Mouse (Mus musculus): Measurements from ENCODE around the gene Traf5.

Traf5 gene

DNA sequence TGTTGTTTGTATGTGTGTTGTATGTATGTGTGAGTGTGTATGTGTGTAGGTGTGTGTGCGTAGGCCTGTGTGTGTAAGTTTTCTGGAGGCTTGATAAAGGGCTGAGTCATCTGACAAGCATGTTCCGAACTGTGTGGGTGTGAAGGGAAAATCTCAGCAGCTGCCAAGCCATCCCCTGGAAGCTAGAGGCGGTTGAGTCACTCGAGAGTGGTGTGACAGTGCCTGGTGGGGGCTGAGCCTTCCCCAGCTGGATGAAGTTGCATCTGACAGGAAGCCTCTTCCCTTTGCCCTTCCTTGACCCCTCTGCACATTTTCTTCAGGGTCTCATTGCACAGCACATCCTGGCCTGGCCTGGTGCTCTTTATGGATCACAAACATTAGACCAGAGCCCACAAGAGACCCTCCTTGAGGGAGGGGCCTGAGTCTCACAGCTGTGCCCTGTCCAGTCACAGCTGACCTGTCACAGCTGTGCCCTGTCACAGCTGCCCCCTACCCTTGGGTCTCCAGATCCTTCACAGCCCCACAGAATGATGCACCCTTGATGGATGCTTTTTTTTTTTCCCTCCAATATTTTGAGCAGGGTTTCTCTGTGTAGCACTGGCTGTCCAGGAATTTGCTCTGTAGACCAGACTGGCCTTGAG, 30.6 kb downstream of the Traf5 start:
- DNase-seq, result no peak

DNA sequence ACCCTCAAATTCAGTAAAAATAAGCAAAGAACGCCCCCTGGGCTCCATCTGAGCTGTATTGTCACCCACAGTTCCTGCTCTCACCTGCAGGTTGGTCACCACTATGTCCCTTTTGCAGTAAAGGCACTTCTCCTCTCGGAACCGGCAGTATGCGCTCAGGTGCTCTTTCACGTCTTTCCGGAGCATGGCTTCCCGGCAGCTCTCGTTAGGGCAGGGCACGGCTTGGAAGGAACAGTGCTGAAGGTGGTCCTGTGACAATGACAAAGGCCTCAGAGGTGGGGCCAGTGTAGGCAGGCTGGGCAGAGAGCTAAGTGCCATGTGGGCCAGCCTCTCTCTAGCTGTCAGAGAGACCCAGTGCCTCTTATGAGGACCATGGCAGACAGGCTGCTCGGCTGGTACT, 33.4 kb downstream of the Traf5 start:
- no peak for DNase-seq

DNA sequence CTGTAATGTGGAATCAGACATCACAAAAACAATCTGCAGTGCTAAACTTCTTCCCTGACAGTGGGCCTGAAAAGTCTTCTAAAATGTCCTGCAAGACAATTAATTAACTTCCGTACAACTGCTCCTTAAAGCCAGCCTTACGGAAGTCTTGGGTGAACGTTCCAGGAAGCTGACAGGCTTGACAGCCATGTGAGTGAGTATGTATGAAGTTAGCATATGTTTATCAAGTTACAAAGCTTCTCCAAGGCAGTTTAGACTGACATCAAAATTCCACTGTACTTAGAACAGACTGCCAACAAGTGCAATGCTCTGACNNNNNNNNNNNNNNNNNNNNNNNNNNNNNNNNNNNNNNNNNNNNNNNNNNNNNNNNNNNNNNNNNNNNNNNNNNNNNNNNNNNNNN, 38.6 kb downstream of the Traf5 start:
- no peak for DNase-seq

DNA sequence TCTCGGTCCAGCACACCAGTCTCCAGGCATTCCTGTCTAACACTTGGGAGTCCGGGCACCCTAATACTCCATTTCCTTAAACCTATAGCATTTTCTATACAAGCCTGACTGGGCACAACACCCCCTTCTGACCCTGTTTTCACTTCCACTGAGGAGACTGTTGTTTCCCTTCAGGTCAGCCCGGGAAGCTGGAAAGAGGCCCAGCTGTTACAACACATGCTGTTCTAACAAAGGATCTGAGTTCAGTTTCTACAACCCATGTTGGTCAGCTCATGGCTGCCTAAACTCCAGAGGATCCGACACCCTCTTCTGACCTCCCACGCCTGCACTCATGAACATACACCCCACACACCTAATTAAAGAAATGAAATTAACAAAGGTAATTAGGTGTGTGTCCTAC, 39.4 kb downstream of the Traf5 start:
- no peak for DNase-seq

DNA sequence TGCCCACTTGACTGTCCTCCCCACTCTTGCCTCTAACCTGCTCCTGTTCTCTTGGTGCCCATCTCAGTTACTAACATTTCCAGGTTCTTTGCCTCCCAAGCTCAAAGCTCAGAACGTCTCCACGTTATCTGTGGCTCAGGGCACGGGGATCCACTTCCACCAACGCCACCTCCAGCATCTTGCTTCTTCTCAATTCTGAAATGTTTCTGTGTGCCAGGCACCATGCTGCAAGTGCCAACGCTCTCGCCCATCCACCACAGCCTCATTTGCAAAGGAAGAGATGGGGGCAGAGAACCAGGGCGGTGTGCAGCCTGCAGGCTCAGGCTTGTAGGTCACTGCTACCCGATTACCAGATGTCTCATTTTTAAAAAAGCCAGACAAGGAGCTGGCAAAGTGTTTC, 39.9 kb downstream of the Traf5 start:
- no peak for DNase-seq

DNA sequence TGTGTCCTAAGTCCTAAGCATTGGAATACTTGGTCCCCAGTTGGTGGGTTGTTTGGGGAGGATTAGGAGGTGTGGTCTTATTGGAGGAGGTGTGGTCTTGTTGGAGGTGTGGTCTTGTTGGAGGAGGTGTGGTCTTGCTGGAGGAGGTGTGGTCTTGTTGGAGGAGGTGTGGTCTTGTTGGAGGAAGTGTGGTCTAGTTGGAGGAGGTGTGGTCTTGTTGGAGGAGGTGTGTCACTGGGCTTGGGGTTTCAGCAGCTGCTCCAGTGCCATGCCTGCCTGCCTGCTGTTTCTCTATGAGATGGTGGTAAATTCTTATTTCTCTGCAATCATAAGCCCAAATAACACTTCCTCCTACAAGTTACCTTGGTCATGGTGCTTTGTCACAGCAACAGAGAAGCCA, 93.3 kb downstream of the Traf5 start:
- peak; percentile 28 for DNase-seq

DNA sequence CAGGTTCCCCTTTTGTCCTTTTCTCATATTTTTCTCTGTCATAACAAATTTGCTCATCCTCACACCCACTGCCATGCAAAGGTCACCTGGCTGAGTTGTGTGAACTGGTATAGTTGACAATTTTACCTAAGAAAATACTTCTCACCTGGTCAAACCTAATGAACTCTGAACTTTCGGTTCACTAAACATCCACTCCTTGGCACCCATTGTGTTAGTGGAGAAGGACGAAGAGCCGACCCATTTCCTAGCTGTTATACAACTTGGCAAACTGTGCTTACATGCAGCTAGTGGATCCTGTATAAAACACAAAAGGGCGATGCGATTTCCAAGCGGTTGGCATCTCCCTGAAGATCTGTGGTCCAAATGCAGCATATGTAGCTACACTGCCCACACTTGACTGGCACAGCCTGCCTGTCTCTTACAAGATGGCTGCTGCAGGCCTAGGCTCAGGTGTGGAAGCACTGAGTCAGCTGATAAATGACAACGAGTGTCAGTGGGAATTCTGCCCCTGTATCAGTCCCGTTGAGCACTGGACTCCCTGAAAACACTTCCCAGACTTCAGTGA, 95.7 kb downstream of the Traf5 start:
- no peak for DNase-seq

DNA sequence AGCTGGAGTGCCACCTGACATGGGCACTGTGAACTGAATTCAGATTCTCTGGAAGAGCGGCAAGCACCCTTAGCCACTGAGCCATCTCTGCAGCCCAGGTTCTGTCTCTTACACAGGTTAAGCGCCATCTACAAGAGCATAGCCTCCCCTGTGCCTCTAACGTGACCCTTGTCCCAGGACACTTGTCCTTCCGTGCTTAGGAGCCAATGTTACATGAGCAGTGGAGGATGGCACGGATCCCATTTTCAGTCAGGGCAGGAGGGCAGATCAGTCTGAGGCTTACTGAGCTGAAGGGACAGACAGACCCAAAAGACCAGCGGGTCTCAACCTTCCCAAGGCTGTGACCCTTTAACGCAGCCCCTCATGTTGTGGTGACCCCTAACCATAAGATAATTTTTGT, 96.4 kb downstream of the Traf5 start:
- no peak for DNase-seq

DNA sequence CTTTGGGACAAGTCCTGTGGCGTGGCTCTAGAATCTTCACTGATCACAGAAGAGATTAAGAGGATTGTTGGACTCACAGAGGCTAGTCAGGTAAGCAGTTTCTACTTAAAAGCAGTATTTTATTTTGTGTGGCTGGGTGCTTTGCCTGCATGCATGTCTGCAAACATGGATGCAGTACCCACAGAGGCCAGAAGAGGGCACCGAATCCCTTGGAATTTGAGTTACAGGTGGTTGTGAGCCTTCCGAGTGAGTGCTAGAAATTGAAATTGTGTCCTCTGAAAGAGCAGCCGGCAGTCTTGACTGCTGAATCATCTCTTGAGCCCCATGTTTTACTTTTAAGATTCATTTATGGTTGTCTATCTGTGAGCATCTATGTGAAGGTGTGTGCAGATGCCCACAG, 96.9 kb downstream of the Traf5 start:
- DNase-seq, result peak; percentile 80

DNA sequence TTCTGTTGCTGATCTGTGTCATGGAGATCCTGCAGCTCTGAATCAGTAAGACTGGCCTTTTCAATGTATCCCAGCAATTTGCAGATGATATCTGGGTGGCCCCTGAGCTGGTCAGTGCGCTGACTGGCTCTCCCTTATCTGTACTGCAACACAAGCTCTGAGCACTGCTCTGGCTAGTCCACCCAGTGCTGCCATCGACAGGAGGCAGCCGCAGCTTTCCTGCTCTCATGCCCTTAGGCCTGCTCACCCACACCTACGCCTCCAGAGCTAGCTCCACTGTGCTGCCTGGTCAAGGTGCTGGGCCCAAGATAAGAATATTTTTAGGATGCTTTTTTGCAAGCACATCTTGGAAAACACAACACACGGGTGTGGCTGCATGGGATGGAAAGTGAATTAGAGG, 97.9 kb downstream of the Traf5 start:
- DNase-seq, result peak; percentile 78

DNA sequence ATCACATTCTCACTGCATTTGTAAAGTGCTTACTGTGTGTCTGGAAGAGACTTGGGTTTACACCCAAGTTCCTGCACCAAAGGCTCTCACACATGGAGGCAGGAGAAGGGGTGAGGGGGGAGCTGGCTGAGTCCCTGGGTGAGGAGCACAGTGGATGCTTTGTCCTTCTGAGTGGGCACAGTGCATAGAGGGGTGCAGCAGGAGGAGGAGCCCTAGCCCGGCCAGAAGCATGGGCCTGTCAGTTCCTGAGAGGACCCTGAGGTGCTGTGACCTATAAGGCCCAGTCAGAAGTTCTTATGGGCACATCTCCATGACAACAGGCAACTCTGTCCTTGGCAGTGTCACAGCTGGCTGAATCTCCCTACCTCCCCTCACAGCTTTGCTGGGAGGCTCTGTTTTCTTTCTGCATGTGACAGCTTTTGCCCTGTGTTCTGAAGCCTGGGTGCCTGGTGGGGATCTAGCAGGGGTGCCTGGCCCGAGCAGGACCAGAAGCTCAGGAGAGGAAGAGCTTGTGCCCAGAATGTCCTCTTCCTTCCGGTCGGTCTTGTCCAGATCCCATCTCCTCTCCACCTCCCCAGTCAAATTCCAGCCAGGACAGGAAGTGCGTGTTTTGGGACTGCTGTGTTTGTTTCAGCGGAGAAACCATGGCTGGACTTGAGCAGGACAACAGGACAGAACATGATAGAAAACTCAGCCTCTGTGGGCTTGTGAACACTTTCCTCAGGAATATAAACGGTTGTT, 100.1 kb downstream of the Traf5 start:
- no peak for DNase-seq

DNA sequence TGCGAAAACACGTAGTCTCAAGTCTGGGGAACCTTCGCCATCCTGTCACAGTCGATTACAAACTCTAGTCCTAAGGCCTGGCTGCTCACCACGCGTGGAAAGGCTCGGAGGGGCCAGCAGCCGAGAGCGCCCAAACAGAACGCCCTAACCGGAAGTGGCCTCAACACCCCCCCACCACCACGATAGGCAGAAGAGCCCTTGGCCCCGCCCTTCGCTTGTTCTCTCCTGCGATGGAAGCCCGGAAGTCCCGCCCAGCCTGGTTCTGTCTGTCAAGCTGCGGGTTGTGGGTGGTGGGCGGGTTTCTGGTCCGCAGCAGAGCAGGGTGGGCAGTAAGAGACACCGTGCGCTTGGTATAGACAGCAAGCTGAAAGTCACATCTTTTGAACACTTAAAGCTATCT, 102.4 kb downstream of the Traf5 start:
- DNase-seq, result peak; percentile 96

DNA sequence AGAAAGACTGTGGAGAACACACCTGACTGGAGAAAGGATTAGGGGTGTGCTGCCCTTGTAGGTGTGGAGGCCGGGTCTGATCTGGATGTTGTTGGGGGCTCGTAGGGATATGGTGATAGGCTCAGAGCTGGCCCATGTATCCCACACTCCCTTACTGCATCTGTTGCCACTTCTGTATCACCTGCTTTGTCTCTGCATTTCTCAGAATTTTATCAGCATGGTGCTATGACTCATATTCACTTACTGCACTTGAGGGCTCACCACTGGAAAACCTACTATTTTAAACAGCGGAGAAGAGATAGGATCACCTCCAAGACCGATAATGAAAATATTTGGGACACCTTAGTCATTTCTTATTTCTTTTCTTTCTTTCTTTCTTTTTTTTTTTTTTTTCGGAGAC, 103.3 kb downstream of the Traf5 start:
- DNase-seq, result no peak

DNA sequence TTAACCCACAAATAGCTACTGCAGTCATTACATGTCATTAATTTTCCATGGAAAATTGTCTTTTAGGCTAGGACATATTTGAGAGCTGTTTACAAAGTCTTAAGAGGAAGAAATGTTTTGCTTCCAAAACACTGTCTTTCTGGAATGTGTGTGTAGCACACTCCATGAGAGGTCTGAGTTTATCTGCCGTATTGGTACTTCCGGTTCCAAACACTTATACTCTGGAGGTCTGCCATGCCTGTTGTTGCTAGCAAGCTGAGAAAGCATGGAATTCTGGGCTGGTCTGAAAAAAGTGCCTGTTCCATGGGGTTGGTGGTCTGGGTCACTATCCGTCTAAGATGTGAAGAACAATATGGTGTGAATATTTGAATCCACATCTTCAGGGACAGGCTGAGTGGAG, 103.7 kb downstream of the Traf5 start:
- DNase-seq, result no peak

DNA sequence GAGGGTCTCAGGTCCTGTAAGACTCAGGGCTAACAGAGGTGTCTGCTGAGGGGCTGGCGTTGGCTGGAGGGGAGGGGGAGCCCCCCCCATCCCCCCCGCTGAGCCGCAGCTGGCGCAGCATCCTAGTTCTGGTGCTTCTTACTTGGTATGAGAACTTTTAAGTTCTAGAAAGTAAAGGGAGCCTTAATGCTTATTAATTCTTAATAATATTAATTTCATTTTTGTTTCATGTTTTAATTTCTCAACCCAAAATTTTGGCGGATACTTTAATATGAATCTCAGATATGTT, 104.9 kb downstream of the Traf5 start:
- DNase-seq, result no peak

DNA sequence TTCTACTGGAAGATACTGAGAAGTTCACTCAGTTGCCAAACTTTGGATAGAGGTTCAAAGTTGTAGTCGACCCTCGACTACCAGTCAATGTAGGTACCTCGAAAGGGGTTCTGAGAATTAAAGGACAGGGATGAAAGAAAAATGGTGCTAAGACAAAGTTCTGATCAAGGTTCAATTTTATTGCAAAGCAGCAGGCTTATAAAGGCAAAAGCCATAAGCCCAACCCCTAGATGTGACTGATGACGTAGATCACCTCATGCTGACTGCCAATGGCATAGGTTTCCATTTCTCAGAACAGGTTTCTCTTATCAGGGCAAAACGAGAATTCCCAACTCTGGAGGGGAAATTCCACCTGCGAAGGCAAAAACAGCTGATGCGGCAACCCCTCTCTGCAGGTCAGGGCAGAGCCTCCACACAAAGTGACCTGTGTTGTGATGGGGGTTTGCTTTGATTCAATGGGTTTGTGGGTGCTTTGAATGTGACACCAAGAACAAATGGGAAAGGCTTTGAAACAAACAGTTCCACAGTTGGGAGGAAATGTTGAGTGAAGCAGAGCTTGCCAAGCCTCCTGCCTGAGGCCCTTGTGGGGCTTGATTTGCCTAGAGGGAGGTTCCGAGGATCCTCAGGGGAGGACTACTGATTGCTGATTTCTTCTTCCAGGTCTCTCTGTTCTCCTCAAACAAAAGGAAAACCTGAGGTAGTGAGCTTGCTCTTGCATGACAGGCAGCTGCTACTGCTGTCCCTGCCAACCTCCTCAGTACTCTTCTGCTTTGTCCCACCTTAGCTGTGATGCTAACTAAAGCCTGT, 105.5 kb downstream of the Traf5 start:
- no peak for DNase-seq

DNA sequence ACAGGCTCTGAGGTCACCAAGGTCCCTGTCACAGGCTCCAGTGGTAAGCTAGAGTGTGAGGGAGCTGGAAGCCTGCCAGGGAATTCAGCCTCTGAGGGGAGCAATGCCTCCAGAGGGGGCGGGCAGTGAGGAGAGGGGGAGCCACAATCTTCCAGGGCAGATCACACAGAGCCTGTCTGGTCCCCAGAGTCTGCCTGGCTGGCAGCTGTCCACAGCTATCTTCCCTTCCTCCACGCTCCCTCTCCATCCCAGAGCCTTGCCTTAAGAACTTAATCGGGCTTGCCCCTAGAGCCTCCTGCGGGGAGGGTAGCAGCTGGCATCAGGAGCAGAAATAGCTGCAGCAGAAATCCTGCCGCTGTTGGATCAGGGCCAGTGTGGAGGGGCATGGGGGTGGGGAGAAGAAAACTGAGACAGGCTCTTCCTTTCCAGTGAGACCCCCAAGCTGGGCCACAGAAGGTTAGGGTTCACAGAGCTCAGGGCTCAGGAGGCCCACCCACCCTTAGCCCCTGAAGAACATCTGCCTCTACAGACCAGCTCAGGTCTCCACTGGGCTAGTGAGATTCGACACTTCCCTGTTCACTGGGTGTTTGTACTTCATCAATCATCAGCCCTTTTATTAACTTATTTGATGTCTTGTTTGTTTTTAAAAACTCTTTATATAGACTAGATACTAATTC, 110.8 kb downstream of the Traf5 start:
- peak; percentile 52 for DNase-seq

DNA sequence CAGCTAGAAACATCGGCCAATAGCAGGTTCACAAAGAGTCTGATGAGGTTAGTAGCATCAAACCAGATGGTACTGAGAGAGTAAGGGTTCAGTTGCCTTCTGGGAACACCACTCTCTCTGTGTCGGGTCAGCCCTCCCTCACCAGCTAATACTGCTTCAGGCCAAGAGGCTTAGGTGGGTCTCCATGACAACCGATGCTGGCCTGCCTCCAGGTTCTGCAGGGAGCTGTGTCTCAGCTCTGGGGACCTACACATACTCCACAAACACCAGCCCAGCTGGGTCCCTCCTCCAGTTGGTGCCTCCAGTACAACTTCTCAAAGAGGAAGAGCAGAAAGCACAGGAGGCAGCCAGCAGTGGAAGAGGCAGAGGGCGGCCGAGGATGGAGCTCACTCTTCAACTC, 115.2 kb downstream of the Traf5 start, which contains the start of gene Rd3:
Gene Rd3, plus strand, starts transcription at position 184 of the 400 bp plus-strand sequence.
- DNase-seq, result peak; percentile 36

DNA sequence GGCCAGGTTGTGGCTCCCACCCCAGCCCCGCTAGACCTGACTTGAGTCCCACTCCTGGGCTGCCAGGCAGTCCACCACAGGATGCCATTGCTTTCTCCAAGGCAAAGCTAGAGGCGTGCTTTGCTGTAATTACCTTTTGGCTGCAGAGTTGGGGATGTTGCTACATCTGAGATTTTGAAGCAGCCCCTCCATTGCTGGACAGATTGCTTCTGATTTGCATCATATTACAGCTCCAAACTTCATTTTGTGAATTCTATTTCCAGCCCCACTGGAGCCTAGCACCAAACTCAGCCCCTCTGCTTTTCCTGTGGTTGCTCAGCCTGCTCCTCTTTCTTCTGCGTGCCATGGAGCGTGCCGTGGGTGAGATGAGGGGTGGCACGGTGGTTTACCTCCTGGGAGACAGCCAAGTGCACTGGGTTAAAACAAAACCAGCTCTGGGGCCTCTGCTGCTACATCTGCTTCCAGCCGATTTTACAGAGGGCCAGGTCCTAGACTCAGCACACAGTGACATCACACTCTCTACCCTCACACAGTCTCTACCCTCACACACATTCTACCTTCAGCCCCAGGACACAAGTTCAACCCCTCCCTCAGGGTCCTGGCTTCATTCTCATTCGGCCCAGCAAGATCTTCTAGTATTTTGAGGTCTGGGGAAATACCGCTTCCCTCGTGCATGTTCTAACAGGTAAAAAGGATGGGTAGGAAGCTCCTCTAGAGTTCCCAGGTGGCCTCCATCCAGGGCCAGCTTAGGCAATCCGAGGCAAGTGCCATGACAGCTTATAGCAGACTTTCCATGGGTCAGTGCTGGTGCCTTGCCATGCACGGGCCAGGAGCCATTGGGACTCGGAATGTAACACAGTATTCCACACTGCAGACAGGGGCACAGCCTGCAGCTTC, 117.6 kb downstream of the Traf5 start:
- DNase-seq, result no peak

DNA sequence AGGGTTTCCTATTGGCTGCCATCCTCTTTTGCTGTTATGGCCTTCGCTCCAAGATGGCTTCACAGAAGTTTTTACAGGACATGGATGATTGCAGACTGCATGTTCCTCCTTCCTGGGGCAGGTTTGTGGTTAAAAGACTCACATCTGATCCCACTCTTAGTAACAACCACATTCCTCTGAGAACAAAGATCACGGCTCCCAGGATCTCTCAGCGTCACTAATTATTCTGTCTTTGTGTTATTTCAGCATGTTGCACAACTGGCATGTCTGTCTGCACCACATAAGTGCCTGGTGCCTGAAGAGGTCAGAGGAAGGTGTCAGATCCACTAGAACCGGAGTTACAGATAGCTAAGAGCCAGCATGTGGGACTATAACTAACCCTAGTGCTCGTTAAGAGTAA, 122.4 kb downstream of the Traf5 start:
- no peak for DNase-seq

DNA sequence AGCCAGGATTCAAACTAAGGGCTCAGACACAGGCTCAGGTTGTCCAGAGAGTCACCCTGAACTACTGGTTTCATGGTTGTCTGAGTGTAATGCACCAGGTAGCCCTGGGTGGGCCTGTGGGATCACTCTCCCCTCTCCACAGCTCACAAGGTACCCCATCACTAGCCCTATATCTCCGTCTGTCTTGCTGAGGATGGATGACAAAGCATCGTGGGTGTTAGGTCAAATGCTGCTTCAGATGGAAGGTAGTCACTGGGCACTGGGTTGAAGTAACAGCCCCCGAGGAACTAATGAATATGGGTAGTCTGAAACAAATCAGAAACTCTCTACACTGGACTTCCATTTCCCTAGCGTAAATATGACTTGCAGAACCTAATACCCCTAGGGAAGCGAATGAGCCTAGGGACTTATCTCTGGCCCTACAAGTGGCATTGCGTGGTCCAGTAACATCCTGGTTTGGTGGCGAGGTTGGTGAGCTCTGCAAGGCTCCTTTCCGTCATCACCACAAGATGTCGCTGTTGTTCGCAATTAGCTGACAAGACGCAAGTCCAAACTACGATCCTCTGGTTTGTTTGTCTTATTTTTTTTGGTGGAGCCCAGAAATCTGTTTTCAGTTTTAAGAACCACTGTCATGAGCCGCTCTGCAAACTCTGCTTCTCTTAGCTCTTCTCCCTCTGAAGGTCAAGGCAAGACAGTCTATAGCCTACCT, 127.4 kb downstream of the Traf5 start:
- DNase-seq, result peak; percentile 79
